Mouse (Mus musculus) bone marrow, adult 2 months (tissue): ENCODE results near the gene Gh.

Experiments used
- CTCF ChIP-seq: fragments of 200-500 bp; IDR thresholded peaks from 2 replicates; pipeline ENCODE4 v1.5.1; 2011; ENCODE audit warnings: low read length, control low read depth; ENCODE audit not compliant: control insufficient read depth, insufficient read depth
- POLR2A ChIP-seq: fragments of 200-500 bp; IDR thresholded peaks from 2 replicates; pipeline ENCODE4 v1.6.1; 2011; ENCODE audit warnings: low read depth, mild to moderate bottlenecking, control low read depth, low read length, borderline replicate concordance; ENCODE audit not compliant: control insufficient read depth

- no peak for TF ChIP-seq CTCF
- no peak for TF ChIP-seq POLR2A
Measured at GRCm38 (mm10) chr11:106291861-106292260, 9.8 kb downstream of the Gh start.
